Mouse (Mus musculus): ENCODE results near the gene 9230112D13Rik. TPM values are rescaled to one million over a fixed set of nuclear protein-coding genes. Genes with fewer than 3 reads are reported as not detected.

The 9230112D13Rik gene
- polyA plus RNA-seq, 1 experiment from 2014 or later = not detected

GRCm38 (mm10) chr14:34505309-34505708 lies 17.3 kb downstream of the 9230112D13Rik start:
- Histone ChIP-seq H3K9ac (replicated peaks; ENCODE audit: low read depth, low read length) (no peak overlapping the region), H3K9me3 (ENCODE audit: control insufficient read depth, low read length) (no peaks in the 10 kb centered on the region), H3K36me3 (ENCODE audit: control insufficient read depth, insufficient read depth) (no peaks in the 10 kb centered on the region), H3K4me1 (replicated peaks; ENCODE audit: control insufficient read depth, insufficient read depth, low read length) (peaks cover 31% of the 10 kb centered on the region), H3K27ac (ENCODE audit: low read length) (no peak overlapping the region), H3K27me3 (replicated peaks; ENCODE audit: control insufficient read depth, insufficient read depth, low read length) (no peaks in the 10 kb centered on the region), H3K4me2 (ENCODE audit: low read length) (no peak overlapping the region), H3K4me3 (replicated peaks; ENCODE audit: low read length) (no peak overlapping the region)
- no peak for ATAC-seq
- WGBS = 77% methylated on average over 7 of the region's 7 CpGs

- no peak overlapping the region for H3K4me3 ChIP-seq (replicated peaks; ENCODE audit: low read length)
- H3K9ac ChIP-seq (replicated peaks; ENCODE audit: low read depth, low read length) = no peak overlapping the region
- H3K4me2 ChIP-seq (ENCODE audit: low read length) = no peak overlapping the region
- H3K27ac ChIP-seq (ENCODE audit: low read length) = no peak overlapping the region
- no peaks in the 10 kb centered on the region for H3K9me3 ChIP-seq (ENCODE audit: control insufficient read depth, low read length)
- peaks cover 40% of the 10 kb centered on the region for H3K4me1 ChIP-seq (replicated peaks; ENCODE audit: control insufficient read depth, insufficient read depth, low read length)
- 84% methylated on average over 5 of the region's 5 CpGs for WGBS
- ATAC-seq = no peak
- no peaks in the 10 kb centered on the region for H3K36me3 ChIP-seq (ENCODE audit: control insufficient read depth, insufficient read depth)
- H3K27me3 ChIP-seq (replicated peaks; ENCODE audit: control insufficient read depth, insufficient read depth, low read length) = no peaks in the 10 kb centered on the region
Observed at GRCm38 (mm10) chr14:34504377-34504776, 18.2 kb downstream of the 9230112D13Rik start.

- no peak for ATAC-seq
- H3K4me3 ChIP-seq (replicated peaks; ENCODE audit: low read length) = no peak overlapping the region; the same call in 1 of the 2 replicates
- H3K4me2 ChIP-seq (ENCODE audit: low read length) = no peak overlapping the region; the same call in 1 of the 2 replicates
- no peak overlapping the region for H3K27ac ChIP-seq (ENCODE audit: low read length)
- H3K9ac ChIP-seq (replicated peaks; ENCODE audit: low read depth, low read length) = peak overlapping the region; percentile 18; the same call in 1 of the 2 replicates
- H3K36me3 ChIP-seq (ENCODE audit: control insufficient read depth, insufficient read depth) = no peaks in the 10 kb centered on the region
- no peaks in the 10 kb centered on the region for H3K27me3 ChIP-seq (replicated peaks; ENCODE audit: control insufficient read depth, insufficient read depth, low read length)
- H3K4me1 ChIP-seq (replicated peaks; ENCODE audit: control insufficient read depth, insufficient read depth, low read length) = peaks cover 36% of the 10 kb centered on the region
- H3K9me3 ChIP-seq (ENCODE audit: control insufficient read depth, low read length) = no peaks in the 10 kb centered on the region
- 26% methylated on average over 6 of the region's 6 CpGs for WGBS
Observed at GRCm38 (mm10) chr14:34503759-34504158, 18.8 kb downstream of the 9230112D13Rik start.

- no peaks in the 10 kb centered on the region for H3K36me3 ChIP-seq (ENCODE audit: control insufficient read depth, insufficient read depth)
- H3K27ac ChIP-seq (ENCODE audit: low read length) = peak within 1 kb of the TSS; percentile 95
- H3K9me3 ChIP-seq (ENCODE audit: control insufficient read depth, low read length) = no peaks in the 10 kb centered on the region
- H3K4me2 ChIP-seq (ENCODE audit: low read length) = peak within 1 kb of the TSS; percentile 76
- H3K27me3 ChIP-seq (replicated peaks; ENCODE audit: control insufficient read depth, insufficient read depth, low read length) = no peaks in the 10 kb centered on the region
- 7% methylated on average over 15 of the region's 15 CpGs for WGBS
- ATAC-seq = no peak
- H3K9ac ChIP-seq (replicated peaks; ENCODE audit: low read depth, low read length) = peak within 1 kb of the TSS; percentile 95
- H3K4me3 ChIP-seq (replicated peaks; ENCODE audit: low read length) = peak within 1 kb of the TSS; percentile 89
- peaks cover 31% of the 10 kb centered on the region for H3K4me1 ChIP-seq (replicated peaks; ENCODE audit: control insufficient read depth, insufficient read depth, low read length)
Observed at GRCm38 (mm10) chr14:34503325-34503647, 19.3 kb downstream of the 9230112D13Rik start, which contains the start of gene Bmpr1a. Bmpr1a (minus strand) TSS chr14:34503341.

- Histone ChIP-seq H3K27me3 (replicated peaks; ENCODE audit: control insufficient read depth, insufficient read depth, low read length) (no peaks in the 10 kb centered on the region), H3K4me2 (ENCODE audit: low read length) (peak overlapping the region; percentile 48), H3K36me3 (ENCODE audit: control insufficient read depth, insufficient read depth) (no peaks in the 10 kb centered on the region), H3K9ac (replicated peaks; ENCODE audit: low read depth, low read length) (peak overlapping the region; percentile 95), H3K4me3 (replicated peaks; ENCODE audit: low read length) (peak overlapping the region; percentile 89), H3K4me1 (replicated peaks; ENCODE audit: control insufficient read depth, insufficient read depth, low read length) (peaks cover 25% of the 10 kb centered on the region), H3K9me3 (ENCODE audit: control insufficient read depth, low read length) (no peaks in the 10 kb centered on the region), H3K27ac (ENCODE audit: low read length) (peak overlapping the region; percentile 95)
- peak; percentile 93 for ATAC-seq
- under 1% methylated on average over 91 of the region's 115 CpGs for WGBS
Observed at GRCm38 (mm10) chr14:34502475-34503324, 19.9 kb downstream of the 9230112D13Rik start.

GRCm38 (mm10) chr14:34501804-34502474 lies 20.7 kb downstream of the 9230112D13Rik start:
- WGBS = 0% methylated on average over 68 of the region's 77 CpGs
- H3K9ac ChIP-seq (replicated peaks; ENCODE audit: low read depth, low read length) = peak overlapping the region; percentile 92

GRCm38 (mm10) chr14:34501447-34501803 lies 21.2 kb downstream of the 9230112D13Rik start:
- Histone ChIP-seq H3K27ac (ENCODE audit: low read length) (peak overlapping the region; percentile 94), H3K9me3 (ENCODE audit: control insufficient read depth, low read length) (no peaks in the 10 kb centered on the region), H3K27me3 (replicated peaks; ENCODE audit: control insufficient read depth, insufficient read depth, low read length) (no peaks in the 10 kb centered on the region), H3K4me3 (replicated peaks; ENCODE audit: low read length) (peak overlapping the region; percentile 89), H3K36me3 (ENCODE audit: control insufficient read depth, insufficient read depth) (no peaks in the 10 kb centered on the region), H3K4me1 (replicated peaks; ENCODE audit: control insufficient read depth, insufficient read depth, low read length) (peaks cover 25% of the 10 kb centered on the region), H3K9ac (replicated peaks; ENCODE audit: low read depth, low read length) (peak overlapping the region; percentile 92), H3K4me2 (ENCODE audit: low read length) (peak overlapping the region; percentile 76)
- WGBS = under 1% methylated on average over 16 of the region's 16 CpGs
- ATAC-seq = no peak

More at GRCm38 (mm10) chr14:34501804-34502474, 20.7 kb downstream of the 9230112D13Rik start:
- H3K36me3 ChIP-seq (ENCODE audit: control insufficient read depth, insufficient read depth) = no peaks in the 10 kb centered on the region
- H3K27ac ChIP-seq (ENCODE audit: low read length) = peak overlapping the region; percentile 94
- H3K27me3 ChIP-seq (replicated peaks; ENCODE audit: control insufficient read depth, insufficient read depth, low read length) = no peaks in the 10 kb centered on the region
- peaks cover 25% of the 10 kb centered on the region for H3K4me1 ChIP-seq (replicated peaks; ENCODE audit: control insufficient read depth, insufficient read depth, low read length)
- H3K4me2 ChIP-seq (ENCODE audit: low read length) = peak overlapping the region; percentile 76
- H3K9me3 ChIP-seq (ENCODE audit: control insufficient read depth, low read length) = no peaks in the 10 kb centered on the region
- peak overlapping the region; percentile 89 for H3K4me3 ChIP-seq (replicated peaks; ENCODE audit: low read length)
- peak; percentile 29; the same call in 1 of the 2 replicates for ATAC-seq

GRCm38 (mm10) chr14:34500309-34500708 lies 22.3 kb downstream of the 9230112D13Rik start:
- Histone ChIP-seq H3K4me2 (ENCODE audit: low read length) (peak overlapping the region; percentile 43), H3K27me3 (replicated peaks; ENCODE audit: control insufficient read depth, insufficient read depth, low read length) (no peaks in the 10 kb centered on the region), H3K9me3 (ENCODE audit: control insufficient read depth, low read length) (no peaks in the 10 kb centered on the region), H3K4me1 (replicated peaks; ENCODE audit: control insufficient read depth, insufficient read depth, low read length) (peaks cover 25% of the 10 kb centered on the region), H3K4me3 (replicated peaks; ENCODE audit: low read length) (peak overlapping the region; percentile 21), H3K9ac (replicated peaks; ENCODE audit: low read depth, low read length) (no peak overlapping the region), H3K27ac (ENCODE audit: low read length) (no peak overlapping the region), H3K36me3 (ENCODE audit: control insufficient read depth, insufficient read depth) (no peaks in the 10 kb centered on the region)
- ATAC-seq = no peak
- 5% methylated on average over 4 of the region's 4 CpGs for WGBS

GRCm38 (mm10) chr14:34499664-34500063 lies 22.9 kb downstream of the 9230112D13Rik start:
- H3K27ac ChIP-seq (ENCODE audit: low read length) = no peak overlapping the region
- no peak for ATAC-seq
- no peaks in the 10 kb centered on the region for H3K27me3 ChIP-seq (replicated peaks; ENCODE audit: control insufficient read depth, insufficient read depth, low read length)
- 58% methylated on average over 4 of the region's 4 CpGs for WGBS
- H3K4me1 ChIP-seq (replicated peaks; ENCODE audit: control insufficient read depth, insufficient read depth, low read length) = peaks cover 25% of the 10 kb centered on the region
- H3K4me3 ChIP-seq (replicated peaks; ENCODE audit: low read length) = no peak overlapping the region
- peak overlapping the region; percentile 17; the same call in 1 of the 2 replicates for H3K4me2 ChIP-seq (ENCODE audit: low read length)
- no peaks in the 10 kb centered on the region for H3K36me3 ChIP-seq (ENCODE audit: control insufficient read depth, insufficient read depth)
- no peak overlapping the region for H3K9ac ChIP-seq (replicated peaks; ENCODE audit: low read depth, low read length)
- H3K9me3 ChIP-seq (ENCODE audit: control insufficient read depth, low read length) = no peaks in the 10 kb centered on the region
